ENCODE assay signal across 20 mouse cellular contexts in genomic region chr17:34583819-34584218, GRCm38 (mm10).
"Had no signal": no experiment of that assay in that cellular context is flagged by ENCODE, and none has a peak within 500 bp of the region (broad histone marks: within the 10 kb centered on the region; RNA-seq: fewer than 3 reads in every experiment).

No protein-coding gene starts in this region.

- H3K9ac ChIP-seq: limb, embryonic 12.5 days; limb, embryonic 15.5 days; liver, embryonic 14.5 days; liver, postnatal 0 days; lung, embryonic 15.5 days; neural tube, embryonic 13.5 days; stomach, embryonic 15.5 days had no signal

- H3K27ac ChIP-seq: kidney, postnatal 0 days; layer of hippocampus, adult 2 months; left cerebral cortex, adult 2 months; limb, embryonic 12.5 days; limb, embryonic 15.5 days; liver, embryonic 14.5 days; lung, embryonic 15.5 days; neural tube, embryonic 13.5 days; stomach, embryonic 15.5 days had no signal

- ATAC-seq: intestine, postnatal 0 days; liver, postnatal 0 days had no signal

- H3K4me3 ChIP-seq: layer of hippocampus, adult 2 months; left cerebral cortex, adult 2 months; limb, embryonic 12.5 days; limb, embryonic 15.5 days; lung, embryonic 15.5 days; megakaryocyte, embryonic 14.5 days; neural tube, embryonic 13.5 days; stomach, embryonic 15.5 days had no signal

- H3K36me3 ChIP-seq: limb, embryonic 12.5 days; limb, embryonic 15.5 days; lung, embryonic 15.5 days; neural tube, embryonic 13.5 days; stomach, embryonic 15.5 days had no signal

- H3K4me2 ChIP-seq: limb, embryonic 12.5 days; limb, embryonic 15.5 days; liver, embryonic 11.5 days; lung, embryonic 15.5 days; midbrain, embryonic 11.5 days; neural tube, embryonic 13.5 days; stomach, embryonic 15.5 days had no signal

- H3K27me3 ChIP-seq: limb, embryonic 12.5 days; limb, embryonic 15.5 days; lung, embryonic 15.5 days; neural tube, embryonic 13.5 days; stomach, embryonic 15.5 days had no signal

- H3K9me3 ChIP-seq: limb, embryonic 12.5 days; limb, embryonic 15.5 days; lung, embryonic 15.5 days; megakaryocyte, embryonic 14.5 days; neural tube, embryonic 13.5 days; stomach, embryonic 15.5 days had no signal

- DNase-seq: kidney, adult 2 months; layer of hippocampus, adult 9-11 months; liver, postnatal 0 days; lung, postnatal 36 days; retina, postnatal 1 day; right cerebral cortex, postnatal 25 days; thymus, postnatal 25 days had no signal
